Mouse (Mus musculus) left cerebral cortex, adult 9 months (tissue): ENCODE results near the gene Ddi2.

Experiments used
- DNase-seq, 2 experiments: peaks; one replicate each; pipeline ENCODE4 v3.0.0; 2022; ENCODE audit warnings: low spot score in 2 of 2

Ddi2 gene

DNA sequence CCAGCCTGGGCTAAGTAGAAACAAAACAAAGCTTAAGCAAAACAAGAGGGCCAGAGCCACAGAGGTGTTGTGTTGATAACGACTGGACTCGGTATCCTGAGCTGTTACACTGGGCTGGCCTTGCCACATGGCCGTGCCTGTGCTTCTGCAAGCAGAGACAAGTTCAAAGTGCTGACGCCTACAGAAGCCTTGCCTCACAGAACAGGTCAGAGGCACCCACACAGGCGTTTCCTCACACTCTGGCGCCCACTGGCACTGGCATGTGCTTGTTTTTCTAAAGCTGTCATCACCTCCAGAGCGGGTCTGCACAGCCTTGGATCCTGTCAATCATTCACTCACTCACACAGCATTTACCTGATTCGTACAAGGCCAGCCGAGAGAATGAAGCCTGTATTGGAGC lies 18.6 kb upstream of the Ddi2 start:
- DNase-seq = no peak

DNA sequence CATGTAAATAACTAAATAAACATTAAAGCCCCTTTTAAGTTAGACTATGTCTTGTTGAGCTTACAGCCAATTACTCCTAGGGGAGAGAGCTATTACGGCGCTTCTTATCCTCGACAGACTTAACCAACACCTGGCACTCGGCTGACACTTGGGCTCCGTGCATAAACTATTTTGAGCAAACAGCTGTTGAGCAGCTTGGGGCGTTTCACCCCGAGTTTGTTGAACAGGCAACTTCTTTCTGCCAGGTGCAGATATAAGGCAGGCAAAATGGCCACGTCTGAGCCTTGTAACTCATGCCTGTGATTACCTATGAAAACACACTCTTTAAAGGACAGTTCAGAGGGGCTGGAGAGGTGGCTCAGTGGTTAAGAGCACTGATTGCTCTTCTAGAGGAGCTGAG lies 14.8 kb upstream of the Ddi2 start:
- DNase-seq = no peak

DNA sequence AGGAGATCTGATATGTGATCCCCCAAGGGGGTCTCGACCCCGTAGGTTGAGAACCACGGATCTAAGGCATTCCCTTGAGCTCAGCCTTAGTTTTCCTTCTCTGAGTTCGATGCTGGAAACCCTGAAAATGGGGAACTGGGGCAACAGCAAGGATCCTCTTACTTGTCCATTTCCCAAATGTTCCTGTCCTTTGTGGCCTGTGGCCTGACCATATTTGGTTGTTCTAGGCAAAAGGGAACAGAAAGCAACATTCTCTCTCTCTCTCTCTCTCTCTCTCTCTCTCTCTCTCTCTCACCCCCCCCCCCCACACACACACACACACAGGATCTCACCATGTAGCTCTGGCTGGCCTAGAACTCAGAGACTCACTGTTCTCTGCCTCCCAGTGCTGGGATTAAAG lies 13.6 kb upstream of the Ddi2 start:
- DNase-seq = no peak

DNA sequence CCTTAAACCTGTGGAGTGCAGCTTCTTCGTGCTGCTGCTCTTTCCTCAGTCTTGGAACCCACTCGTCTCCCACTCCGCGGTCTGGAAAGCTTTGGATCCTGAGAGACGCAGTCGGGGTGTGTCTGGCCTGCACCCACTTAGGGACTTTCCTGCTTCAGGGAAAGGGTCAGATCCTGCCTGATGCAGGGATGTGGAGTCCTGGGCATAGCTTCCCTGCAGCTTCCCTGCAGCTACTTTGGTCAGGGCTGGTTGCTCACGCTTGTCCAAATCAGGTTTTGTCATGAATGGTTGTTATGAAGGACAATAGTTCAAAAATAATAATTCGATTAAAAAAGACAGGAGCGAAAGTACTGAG lies 12.0 kb upstream of the Ddi2 start:
- DNase-seq = no peak

DNA sequence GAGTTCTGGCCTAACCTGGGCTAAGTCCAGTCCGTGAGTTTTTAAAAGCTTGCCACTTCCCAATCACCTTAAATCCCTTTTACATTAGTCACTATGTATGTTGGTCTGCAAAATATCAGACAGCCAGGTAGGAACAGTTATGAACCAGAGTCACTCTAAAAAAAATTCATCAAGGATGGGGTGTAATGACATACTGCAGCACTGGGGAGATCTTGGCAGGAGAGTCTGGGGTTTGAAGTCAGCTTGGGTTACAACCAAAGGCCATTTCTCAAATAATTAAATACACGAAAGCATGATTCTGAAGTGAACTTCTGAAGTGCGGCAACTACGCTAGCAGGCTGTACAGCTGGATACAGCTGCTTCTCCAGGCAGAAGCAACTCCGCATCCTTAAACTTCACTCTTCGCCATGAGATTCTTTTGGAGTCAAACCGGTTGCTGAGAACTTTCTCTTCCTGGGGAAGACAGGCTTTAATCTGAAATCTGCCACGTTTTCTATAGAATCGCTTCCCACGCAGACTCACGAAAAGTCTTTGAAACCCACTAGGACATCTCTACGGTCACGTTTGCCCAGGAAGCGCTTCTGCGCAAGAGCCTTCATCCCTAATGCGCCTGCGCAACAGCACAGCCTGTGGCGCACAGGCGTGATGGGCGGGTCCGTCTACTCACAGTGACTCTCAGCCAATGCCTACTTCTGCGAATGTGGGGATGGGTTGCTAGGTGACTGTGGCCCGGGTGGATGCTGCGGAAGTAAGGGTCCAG lies 11.4 kb upstream of the Ddi2 start:
- DNase-seq = peak; percentile 90 to 95

DNA sequence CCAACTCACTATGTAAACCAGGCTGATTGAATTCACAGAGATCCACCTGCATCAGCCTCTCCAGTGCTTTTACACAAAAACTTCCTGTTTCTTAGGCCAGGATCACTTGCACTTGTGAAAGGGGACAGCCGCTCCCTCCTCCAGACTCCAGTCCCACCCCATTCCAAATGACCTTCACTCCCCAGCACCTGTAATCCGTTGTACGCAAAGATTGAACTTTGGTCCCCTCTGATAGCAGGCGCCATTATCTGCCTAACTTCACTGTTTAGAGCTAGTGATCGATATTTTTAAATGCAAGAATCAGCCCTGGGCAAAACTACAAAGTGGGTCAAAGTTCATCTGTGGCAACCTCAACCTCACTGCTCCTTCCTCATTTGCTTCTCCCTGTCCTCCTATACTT lies 8.5 kb upstream of the Ddi2 start:
- no peak for DNase-seq

DNA sequence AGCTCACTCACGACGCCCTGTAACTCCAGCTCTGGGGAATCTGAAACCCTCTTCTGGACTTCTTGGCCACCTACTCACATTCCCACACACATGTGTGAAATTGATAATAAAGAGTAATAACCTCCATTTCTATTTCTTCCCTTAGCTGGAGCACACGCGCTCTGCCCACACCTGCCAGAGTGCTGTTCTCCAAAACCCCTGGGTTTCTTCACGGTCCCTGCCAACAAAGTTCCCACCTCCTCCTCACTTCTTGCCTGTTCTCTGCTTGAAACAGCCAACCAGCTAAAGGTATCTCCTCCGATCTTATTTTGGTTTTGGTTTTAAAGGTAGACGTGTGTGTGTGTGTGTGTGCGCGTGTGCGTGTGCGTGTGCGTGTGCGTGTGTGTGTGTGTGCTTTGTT lies 7.2 kb upstream of the Ddi2 start:
- DNase-seq = peak in 1 of 2 experiments; percentile 63

DNA sequence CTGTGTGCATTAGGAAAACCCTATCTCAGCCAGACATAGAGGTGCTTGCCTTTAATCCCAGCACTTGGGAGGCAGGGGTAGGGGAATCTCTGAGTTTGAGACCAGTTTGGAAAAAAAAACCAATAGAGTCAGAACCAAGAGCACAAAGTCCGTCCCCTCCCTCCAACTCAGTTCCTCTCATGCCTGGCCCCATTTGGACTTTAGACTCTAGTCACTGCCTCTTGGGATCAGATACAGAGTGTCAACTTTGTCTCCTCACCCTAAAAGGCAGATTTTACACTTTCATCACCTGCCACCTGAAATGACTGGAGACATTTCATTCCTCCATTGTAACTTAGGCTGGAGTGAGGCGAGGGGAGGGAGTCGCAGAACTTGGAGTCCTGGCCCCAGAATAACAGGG lies 6.0 kb upstream of the Ddi2 start:
- DNase-seq = no peak

DNA sequence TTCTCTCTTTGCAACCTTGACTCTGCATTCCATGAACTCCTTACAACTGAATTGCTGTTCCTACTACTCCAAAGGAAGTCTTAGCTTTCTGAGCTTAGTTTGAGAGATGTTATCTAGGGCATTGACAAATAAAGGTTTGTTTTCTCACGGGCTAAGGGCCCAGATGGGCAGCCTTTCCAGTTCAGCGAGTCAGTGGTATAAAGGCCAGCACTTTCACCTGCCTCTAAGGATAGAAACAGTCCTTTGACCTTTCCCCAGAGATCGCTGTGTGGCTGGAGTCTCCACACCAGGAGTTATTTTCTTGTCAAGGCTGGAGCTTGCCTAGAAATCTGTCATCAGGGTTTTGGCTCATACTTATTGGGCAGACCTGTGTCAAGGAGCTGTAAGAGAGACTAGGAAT lies 2.5 kb upstream of the Ddi2 start:
- no peak for DNase-seq

DNA sequence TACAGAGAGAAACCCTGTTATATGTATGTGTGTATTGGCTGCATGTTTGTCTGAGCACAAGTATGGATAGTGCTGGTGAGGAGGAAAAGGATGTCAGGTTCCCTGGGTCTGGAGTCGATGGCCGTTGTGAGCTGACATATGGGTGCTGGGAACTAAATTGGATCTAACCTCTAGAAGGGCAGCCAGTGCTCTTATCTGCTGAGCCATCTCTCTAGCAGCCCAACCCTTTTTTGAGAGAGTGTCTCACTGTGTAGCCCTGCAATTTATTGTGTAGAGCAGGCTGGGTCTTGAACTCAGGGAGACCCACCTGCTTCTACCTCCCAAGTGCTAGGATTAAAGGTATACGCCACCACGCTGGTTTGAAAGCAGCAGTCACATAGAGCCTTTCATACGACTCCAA lies 2.1 kb upstream of the Ddi2 start:
- DNase-seq = no peak

DNA sequence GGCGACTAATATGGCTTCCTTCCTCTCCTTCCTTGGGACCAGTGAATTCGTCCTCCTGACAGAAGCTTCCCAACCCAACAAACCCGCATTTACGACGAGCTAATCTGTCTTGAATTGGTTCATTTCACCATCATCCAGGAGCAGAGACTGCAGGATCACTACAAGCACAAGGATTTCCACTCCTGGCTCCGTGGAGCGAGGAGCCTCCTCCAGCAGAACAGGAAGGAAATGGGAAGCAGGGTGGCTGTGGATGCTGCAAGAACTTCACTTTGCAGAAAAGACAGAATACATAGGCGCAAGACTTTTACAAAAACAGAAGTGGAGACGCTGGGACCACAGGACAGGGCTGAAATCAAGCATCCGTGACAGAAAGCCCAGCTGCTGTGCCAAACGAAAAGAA lies 1.4 kb upstream of the Ddi2 start:
- DNase-seq = no peak

DNA sequence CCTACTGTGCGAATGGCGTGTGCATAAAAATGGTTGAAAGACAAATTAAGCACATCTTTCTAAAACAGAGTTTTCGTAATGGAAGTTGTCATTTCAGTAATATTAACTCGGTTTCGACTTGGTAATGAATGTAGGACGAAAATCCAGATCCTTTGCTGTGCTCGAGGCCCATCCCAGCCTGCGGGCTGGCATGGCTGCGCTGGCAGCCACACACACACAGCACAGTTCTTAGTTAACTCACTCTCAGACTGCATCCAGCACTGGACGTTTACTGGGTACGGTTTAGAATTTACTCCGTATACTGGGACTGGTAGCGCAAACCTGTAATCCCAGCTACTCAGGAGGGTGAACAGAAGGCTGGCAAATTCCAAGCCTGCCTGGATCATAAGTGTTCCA lies 452 bp upstream of the Ddi2 start:
- no peak for DNase-seq

DNA sequence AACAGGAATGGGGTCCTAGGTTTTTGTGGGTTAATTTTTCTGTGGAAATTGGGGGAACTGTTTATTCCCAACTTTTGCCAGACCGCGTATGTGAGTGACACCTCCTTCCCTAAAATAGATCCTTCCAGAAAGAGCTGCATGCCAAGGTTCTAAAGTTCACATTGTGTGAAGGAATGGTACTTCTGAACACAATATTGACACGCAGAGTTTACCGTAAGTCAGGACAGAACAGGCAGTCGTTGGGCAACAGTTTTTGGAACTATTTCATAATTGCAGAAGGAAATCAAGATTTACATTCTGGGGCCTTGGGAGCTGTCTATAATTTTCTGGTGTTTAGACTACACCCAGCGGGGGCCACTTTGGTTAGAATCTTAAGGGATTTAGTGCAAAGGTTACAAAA lies 1.3 kb downstream of the Ddi2 start:
- DNase-seq = no peak

DNA sequence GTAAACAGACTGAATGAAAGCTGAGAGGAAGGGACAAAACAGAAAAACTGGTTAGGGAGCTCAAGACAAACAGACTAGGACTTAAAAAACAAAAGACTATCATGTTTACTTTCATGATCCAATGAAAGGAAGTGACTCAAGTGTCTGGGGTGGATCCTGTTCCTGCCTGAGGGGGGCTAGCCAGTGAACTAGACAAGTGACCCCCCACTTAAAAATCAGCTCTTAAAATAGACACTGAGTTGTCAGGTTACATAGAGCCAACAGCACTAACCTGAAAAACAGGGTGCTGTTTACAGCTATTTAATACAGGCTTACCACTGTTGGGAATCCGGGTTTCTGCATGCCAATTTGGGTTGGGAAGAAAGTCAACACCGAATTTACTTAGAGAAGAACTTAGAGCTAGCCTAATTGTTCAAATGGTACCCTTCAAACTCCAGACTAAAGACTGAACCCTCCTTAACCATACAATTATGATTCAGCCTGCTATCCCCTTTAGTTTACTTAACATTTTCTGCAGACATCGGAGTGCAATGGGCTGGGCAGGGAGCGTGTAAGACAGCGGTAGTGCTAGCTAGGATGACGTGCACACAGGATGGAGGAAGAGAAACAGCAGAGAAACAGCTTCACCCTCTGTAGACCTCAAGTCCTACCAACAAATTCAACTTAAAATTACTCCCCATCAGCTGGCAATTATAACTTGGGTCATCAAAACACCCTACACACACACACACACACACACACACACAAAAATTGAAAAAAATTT lies 2.3 kb downstream of the Ddi2 start:
- no peak for DNase-seq

DNA sequence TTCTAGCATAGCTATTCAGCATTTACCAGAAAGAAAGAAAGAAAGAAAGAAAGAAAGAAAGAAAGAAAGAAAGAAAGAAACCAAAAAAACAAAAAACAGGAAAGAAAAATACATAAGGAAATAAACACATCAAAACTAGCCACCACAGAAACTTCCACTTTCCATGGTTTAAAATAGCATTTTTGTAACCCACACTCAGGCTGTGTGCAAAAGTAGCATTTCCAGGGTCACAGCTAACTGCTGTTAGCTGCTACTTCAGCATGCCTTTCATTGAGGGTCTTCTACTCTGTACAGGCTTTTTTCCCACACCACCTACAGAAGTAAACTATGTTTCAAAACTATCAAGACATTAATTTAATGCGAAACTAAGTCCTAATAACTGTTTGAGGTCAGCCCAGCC lies 3.9 kb downstream of the Ddi2 start:
- DNase-seq = no peak

DNA sequence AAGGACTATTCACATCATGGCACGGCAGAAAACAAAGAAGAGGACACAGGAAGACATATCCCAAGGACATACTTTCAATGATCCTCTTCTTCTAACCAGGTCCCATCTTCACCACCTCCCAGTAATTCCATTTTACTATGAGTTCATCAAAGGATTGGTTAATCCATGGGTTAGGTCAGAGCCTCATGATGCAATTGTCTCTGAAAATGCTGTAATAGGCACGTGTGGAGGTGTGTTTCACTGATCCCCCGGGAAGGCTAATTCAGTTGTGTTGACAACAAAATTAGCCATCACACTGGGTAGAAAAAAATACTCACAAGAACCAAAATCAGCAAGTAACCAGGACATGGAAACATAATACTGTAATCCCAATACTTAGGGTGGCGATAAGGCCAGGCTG lies 5.6 kb downstream of the Ddi2 start:
- DNase-seq = no peak

DNA sequence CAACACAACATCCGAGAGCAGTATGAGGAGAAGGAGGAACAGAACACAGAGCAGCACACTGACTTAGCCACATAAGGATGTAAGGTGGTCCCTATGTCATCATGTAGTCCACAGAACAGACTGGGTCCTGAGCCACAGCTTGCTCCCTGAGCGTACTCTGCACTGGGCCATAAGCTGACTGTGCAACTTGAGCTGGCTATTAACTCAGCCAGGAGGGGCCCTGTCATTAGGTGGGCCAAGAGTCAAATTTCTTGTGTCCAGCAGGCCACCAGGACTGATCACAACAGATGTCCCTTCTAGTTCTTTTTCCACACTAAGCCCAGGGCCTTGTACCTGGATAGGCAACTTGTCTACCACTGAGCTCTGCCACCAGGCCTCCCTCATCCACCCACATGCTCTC lies 8.2 kb downstream of the Ddi2 start:
- no peak for DNase-seq

DNA sequence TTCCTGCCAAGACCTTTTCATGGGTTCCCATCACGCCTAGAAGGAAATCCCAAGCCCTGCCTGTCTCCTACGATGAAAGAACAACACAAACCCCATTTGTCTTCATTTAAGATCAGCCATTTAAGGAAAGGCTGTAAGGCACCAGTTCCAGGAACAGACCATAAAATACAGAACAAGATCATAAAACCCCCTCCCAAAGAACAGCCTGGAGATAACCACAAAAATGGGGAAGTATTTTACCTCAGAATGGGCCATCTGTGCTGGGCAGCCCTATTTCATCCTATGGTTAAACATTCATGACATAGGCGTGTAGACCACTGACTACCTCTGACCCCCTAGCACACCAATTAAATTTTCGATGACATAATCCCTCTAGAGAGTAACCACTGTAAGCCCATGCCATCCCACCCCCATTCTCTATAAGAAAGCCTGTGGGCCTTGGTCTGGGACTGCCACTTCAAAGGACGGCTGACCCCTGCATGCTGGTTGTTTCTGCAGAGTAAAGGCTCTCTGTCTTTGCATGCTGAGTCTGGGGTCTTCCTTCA lies 9.5 kb downstream of the Ddi2 start:
- DNase-seq = no peak

DNA sequence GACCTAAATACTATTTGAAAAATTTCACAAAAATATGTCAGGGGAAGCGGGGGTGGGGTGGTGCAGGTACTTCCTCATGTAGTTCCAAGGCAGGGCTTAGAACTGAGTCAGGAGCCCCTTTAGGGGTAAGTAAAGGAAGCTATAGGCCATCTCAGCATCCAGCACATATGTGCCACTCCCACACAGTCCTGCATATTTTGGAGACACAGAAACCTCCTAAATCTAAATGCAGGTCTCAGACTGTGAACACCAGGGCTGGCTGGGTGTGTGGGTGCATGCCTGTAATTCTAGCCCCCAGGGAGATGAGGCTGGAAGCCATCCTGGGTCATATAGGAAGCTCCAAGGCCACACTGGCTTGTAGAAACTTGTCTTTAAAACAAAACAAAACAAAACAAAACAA lies 12.0 kb downstream of the Ddi2 start:
- DNase-seq = peak in 1 of 2 experiments; percentile 30

DNA sequence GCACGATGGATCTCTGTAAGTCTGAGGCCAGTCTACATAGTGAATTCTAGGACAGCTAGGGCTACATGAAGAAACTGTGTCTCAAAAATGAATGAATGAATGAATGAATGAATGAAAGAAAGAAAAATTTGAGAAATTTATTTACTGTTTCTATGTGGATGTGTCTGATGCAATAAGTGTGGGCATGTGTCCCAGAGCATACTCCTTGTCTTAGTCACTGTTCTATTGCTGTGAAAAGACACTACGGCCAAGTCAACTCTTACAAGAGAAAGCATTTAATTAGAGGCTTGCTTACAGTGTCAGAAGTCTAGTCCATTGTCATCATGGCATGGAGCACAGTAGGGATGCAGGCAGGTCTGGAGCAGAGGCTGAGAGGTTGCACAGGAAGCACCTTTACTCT lies 14.2 kb downstream of the Ddi2 start:
- no peak for DNase-seq

DNA sequence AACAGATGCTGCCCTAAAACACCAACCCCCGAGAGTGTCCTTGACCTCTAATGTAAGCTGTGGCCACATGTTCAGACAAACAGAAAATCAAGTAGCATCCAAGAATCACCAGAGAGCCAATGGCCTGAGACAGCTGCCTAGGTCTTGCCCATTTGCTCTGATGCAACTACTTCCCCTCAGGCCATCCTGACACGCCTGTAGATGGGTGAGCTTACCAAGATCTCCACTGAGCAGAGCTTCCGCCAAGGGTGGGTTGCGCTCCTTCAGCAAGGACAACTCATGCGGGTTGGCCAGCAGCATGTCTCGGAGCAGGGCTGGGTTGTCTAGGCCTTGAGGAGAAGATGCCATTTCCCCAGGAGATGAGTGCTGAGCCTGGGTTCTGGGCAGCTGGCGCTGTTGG lies 15.2 kb downstream of the Ddi2 start:
- no peak for DNase-seq

DNA sequence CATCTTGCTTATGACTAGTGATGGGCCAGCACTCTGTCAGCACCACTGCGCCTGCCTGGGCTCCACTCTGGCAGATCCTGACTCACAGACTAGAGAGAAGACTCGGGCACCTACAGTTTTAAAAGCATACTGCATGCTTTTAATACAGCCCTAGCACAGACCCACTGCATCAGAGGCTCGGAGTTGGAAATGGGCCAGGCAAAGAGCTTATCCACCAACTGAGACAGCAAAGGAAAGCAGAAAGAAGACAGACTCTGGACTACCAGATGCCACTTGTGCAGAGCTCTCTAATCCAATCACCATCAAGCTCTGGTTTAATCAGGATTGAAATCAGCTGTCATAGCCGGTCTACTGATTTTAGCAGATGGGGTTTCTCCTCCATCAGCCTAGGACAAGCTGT lies 17.9 kb downstream of the Ddi2 start:
- DNase-seq = peak in 1 of 2 experiments; percentile 52

DNA sequence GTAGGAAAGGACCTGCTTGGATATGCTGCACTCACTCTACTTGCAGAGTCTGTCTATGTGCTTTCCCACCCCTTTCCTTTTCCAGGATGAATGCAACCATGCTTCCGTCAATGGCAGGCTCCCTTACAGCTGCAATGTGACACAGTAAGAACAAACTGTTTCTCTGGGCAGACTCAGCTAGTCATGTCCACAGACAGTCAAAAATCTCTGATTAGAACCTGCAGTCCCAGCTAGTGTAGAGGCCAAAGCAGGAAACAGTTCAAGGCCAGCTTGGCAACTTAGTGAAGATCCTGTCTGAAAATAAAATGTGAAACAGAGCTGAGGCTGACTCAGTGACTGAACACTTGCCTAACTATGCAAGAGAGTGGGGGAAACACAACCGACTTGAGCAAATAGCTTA lies 18.6 kb downstream of the Ddi2 start:
- DNase-seq = no peak
